Mouse (Mus musculus) frontal cortex, adult 2 months (tissue): ENCODE data around the gene Alpl. TPM values are rescaled to one million over a fixed set of nuclear protein-coding genes. Genes with fewer than 3 reads are reported as not detected.
A peak's percentile ranks its signal among the peaks of the same experiment; 100 is the strongest.

Experiments
- DNase-seq, 2 experiments: peaks; one replicate each; pipeline ENCODE4 v3.0.0; 2022; ENCODE audit warnings: low spot score in 1 of 2; ENCODE audit errors: extremely low spot score in 1 of 2
- polyA plus RNA-seq: library from polyadenylated mRNA; depleted of rRNA; stranded (reverse); fragments of >200 nt; gene quantifications from 2 replicates; pipeline ENCODE4 v1.2.3, GENCODE M21; 2012; rRNA removed

Gene Alpl
- 12.3 and 13.5 TPM in 2 replicates for polyA plus RNA-seq

- peak in 1 of 2 experiments; percentile 69 for DNase-seq
Measured at GRCm38 (mm10) chr4:137795611-137796557, at the start of gene Alpl. TSS of gene Alpl (minus strand) at chr4:137796384.

- DNase-seq: peak in 1 of 2 experiments; percentile 84
Measured at GRCm38 (mm10) chr4:137844656-137845055, 48.5 kb upstream of the Alpl start.

- DNase-seq: no peak
Measured at GRCm38 (mm10) chr4:137839452-137839851, 43.3 kb upstream of the Alpl start.

GRCm38 (mm10) chr4:137838791-137839190, 42.6 kb upstream of the Alpl start:
- DNase-seq: no peak

- DNase-seq: no peak
Measured at GRCm38 (mm10) chr4:137837792-137838191, 41.6 kb upstream of the Alpl start.

- DNase-seq: no peak
Measured at GRCm38 (mm10) chr4:137836741-137837140, 40.6 kb upstream of the Alpl start.

GRCm38 (mm10) chr4:137835624-137836337, 39.6 kb upstream of the Alpl start:
- DNase-seq: peak; percentile 73 to 91

GRCm38 (mm10) chr4:137831598-137831997, 35.4 kb upstream of the Alpl start:
- DNase-seq: no peak

- no peak for DNase-seq
Measured at GRCm38 (mm10) chr4:137830380-137830779, 34.2 kb upstream of the Alpl start.

- no peak for DNase-seq
Measured at GRCm38 (mm10) chr4:137824881-137825280, 28.7 kb upstream of the Alpl start.

GRCm38 (mm10) chr4:137823542-137823941, 27.4 kb upstream of the Alpl start:
- no peak for DNase-seq

- DNase-seq: no peak
Measured at GRCm38 (mm10) chr4:137822537-137822936, 26.4 kb upstream of the Alpl start.

- DNase-seq: no peak
Measured at GRCm38 (mm10) chr4:137820721-137821120, 24.5 kb upstream of the Alpl start.

- no peak for DNase-seq
Measured at GRCm38 (mm10) chr4:137819487-137819886, 23.3 kb upstream of the Alpl start.

GRCm38 (mm10) chr4:137818341-137818740, 22.2 kb upstream of the Alpl start:
- no peak for DNase-seq

GRCm38 (mm10) chr4:137816216-137816615, 20.0 kb upstream of the Alpl start:
- no peak for DNase-seq

GRCm38 (mm10) chr4:137815473-137815872, 19.3 kb upstream of the Alpl start:
- DNase-seq: no peak

- DNase-seq: peak in 1 of 2 experiments; percentile 37
Measured at GRCm38 (mm10) chr4:137814140-137814539, 18.0 kb upstream of the Alpl start.

- DNase-seq: peak in 1 of 2 experiments; percentile 47
Measured at GRCm38 (mm10) chr4:137812946-137813708, 16.9 kb upstream of the Alpl start.

GRCm38 (mm10) chr4:137809999-137810398, 13.8 kb upstream of the Alpl start:
- no peak for DNase-seq
